Mouse (Mus musculus) adrenal gland, postnatal 0 days (tissue): Measurements from ENCODE around the gene Polr1d. TPM values are rescaled to one million over a fixed set of nuclear protein-coding genes. Genes with fewer than 3 reads are reported as not detected.

Experiments used
- polyA plus RNA-seq: library from polyadenylated mRNA; unstranded; fragments of >200 nt; fragmentation: Nextera tagmentation; extraction: Ambion mirVana; gene quantifications from 2 replicates; pipeline ENCODE4 v1.2.1, GENCODE M21; 2015

Gene Polr1d
- 145 and 151 TPM in 2 replicates for polyA plus RNA-seq

DNA sequence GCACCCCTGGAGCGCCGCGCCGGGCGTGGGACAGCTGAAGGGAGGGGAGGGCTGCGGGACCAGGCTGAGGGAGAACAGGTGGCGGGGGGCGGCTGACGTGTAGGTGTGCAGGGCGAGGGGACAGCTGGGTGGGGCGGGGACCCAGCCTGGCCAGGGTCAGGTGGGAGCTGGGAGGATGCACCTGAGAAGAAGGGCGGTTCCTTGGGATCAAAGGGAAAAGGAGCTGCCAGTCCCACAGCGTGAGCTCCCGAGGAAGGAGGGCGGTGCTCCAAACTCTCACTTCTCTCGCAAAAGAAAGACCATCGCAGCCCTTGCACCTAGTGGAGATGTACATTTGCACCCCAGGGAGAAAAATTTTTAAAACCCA lies at the start of gene Polr1d:
TSS of gene Polr1d (plus strand) at position 252 of the 367 bp plus-strand sequence.

GRCm38 (mm10) chr5:147076026-147076798 lies 638 bp upstream of the Polr1d start, which contains the start of gene Lnx2:
Gene Lnx2 (minus strand): TSS chr5:147076586.

Other genes with a start within 250 kb of the Polr1d start
- 526 and 721 TPM in 2 replicates for gene Rpl21, start 244.2 kb upstream of the Polr1d start, polyA plus RNA-seq
- gene Rasl11a, start 232.0 kb upstream of the Polr1d start, polyA plus RNA-seq = 20.7 and 31.9 TPM in 2 replicates
- 75.6 and 83.0 TPM in 2 replicates for gene Gtf3a, start 128.4 kb upstream of the Polr1d start, polyA plus RNA-seq
- gene Mtif3, start 113.2 kb upstream of the Polr1d start, polyA plus RNA-seq = 44.4 and 47.1 TPM in 2 replicates
- 5.2 and 6.9 TPM in 2 replicates for gene Lnx2, start 464 bp upstream of the Polr1d start, polyA plus RNA-seq
- gene Gsx1, start 111.6 kb downstream of the Polr1d start, polyA plus RNA-seq = not detected in 2 replicates
- not detected in 2 replicates for gene Pdx1, start 192.9 kb downstream of the Polr1d start, polyA plus RNA-seq
- gene Cdx2, start 230.2 kb downstream of the Polr1d start, polyA plus RNA-seq = 0.22 TPM in 1 of 2 replicates, not detected in the other
- 0.57 and 1.3 TPM in 2 replicates for gene Urad, start 245.4 kb downstream of the Polr1d start, polyA plus RNA-seq